Mouse (Mus musculus) liver, postnatal 0 days (tissue): ENCODE results near the gene Pp2d1. TPM values are rescaled to one million over a fixed set of nuclear protein-coding genes. Genes with fewer than 3 reads are reported as not detected.
A peak's percentile ranks its signal among the peaks of the same experiment; 100 is the strongest.

Experiments
- ATAC-seq: fragments of 200-750 bp; cut with Nextera tagmentation; 2 replicates; pipeline ENCODE4 v1.8.0; 2017; ENCODE audit warnings: mild to moderate bottlenecking, moderate library complexity
- DNase-seq: peaks from one replicate; pipeline ENCODE4 v3.0.0-alpha.2; 2016
- H3K27ac ChIP-seq: fragments of 300-500 bp; sonication (generic); 2 replicates; pipeline ENCODE4 v1.5.1; 2014; ENCODE audit warnings: antibody characterized with exemption, moderate library complexity, mild to moderate bottlenecking, low read depth
- H3K27me3 ChIP-seq: fragments of 300-500 bp; sonication (generic); 2 replicates; pipeline ENCODE4 v1.6.1; 2014; ENCODE audit warnings: low read length, control low read depth, mixed read lengths; ENCODE audit not compliant: insufficient read depth
- H3K36me3 ChIP-seq: fragments of 300-500 bp; sonication (generic); replicated peaks from 2 replicates; pipeline ENCODE4 v1.6.1; 2014; ENCODE audit warnings: mild to moderate bottlenecking, control low read depth, low read length, moderate library complexity, mixed read lengths; ENCODE audit not compliant: insufficient read depth
- H3K4me1 ChIP-seq: fragments of 300-500 bp; sonication (generic); 2 replicates; pipeline ENCODE4 v1.6.1; 2014; ENCODE audit warnings: antibody characterized with exemption, mild to moderate bottlenecking, control low read depth; ENCODE audit not compliant: insufficient read depth
- H3K4me2 ChIP-seq: fragments of 300-500 bp; sonication (generic); 2 replicates; pipeline ENCODE4 v1.6.1; 2014; ENCODE audit warnings: low read depth, mild to moderate bottlenecking, low read length, moderate library complexity, mixed read lengths
- H3K4me3 ChIP-seq: fragments of 300-500 bp; sonication (generic); 2 replicates; pipeline ENCODE4 v1.5.1; 2014; ENCODE audit warnings: low read depth, low read length
- H3K9ac ChIP-seq: fragments of 300-500 bp; sonication (generic); replicated peaks from 2 replicates; pipeline ENCODE4 v1.6.1; 2014; ENCODE audit warnings: mild to moderate bottlenecking, moderate library complexity
- H3K9me3 ChIP-seq: fragments of 300-500 bp; sonication (generic); 2 replicates; pipeline ENCODE4 v1.6.1; 2016; ENCODE audit warnings: mild to moderate bottlenecking, control low read depth, low read length, mixed read lengths
- CTCF ChIP-seq: sonication (generic); IDR thresholded peaks from 2 replicates; pipeline ENCODE4 v1.5.1; 2016; ENCODE audit warnings: antibody characterized with exemption, low read depth
- EP300 ChIP-seq: IDR thresholded peaks from 2 replicates; pipeline ENCODE4 v1.6.1; 2016; ENCODE audit warnings: antibody characterized with exemption, low read depth, mild to moderate bottlenecking
- WGBS: fragments of 180-500 bp; shearing (Covaris S2); extraction: QIAGEN DNeasy Blood & Tissue Kit; methylation state at CpG from one replicate; pipeline ENCODE4 v1.1.7; 2014; ENCODE audit not compliant: insufficient replicate concordance; 5-methylcytosine and 5-hydroxymethylcytosine counted together
- polyA plus RNA-seq: library from polyadenylated mRNA; unstranded; fragments of >200 nt; fragmentation: Nextera tagmentation; extraction: Ambion mirVana; gene quantifications from 2 replicates; pipeline ENCODE4 v1.2.1, GENCODE M21; 2015

Pp2d1 gene
- polyA plus RNA-seq, 1 experiment from 2014 or later = not detected

- Histone ChIP-seq H3K27ac (no peak overlapping the region), H3K4me3 (no peak overlapping the region), H3K4me2 (no peak overlapping the region), H3K4me1 (no peaks in the 10 kb centered on the region), H3K27me3 (no peaks in the 10 kb centered on the region), H3K9me3 (no peaks in the 10 kb centered on the region), H3K9ac (no peak overlapping the region), H3K36me3 (no peaks in the 10 kb centered on the region)
- 87% methylated on average over 4 of the region's 4 CpGs for WGBS
- no peak for DNase-seq
- TF ChIP-seq CTCF = no peak
- TF ChIP-seq EP300 = no peak
- no peak for ATAC-seq
These were observed 3.3 kb upstream of the Pp2d1 start for GRCm38 (mm10) chr17:53542536-53542935.

GRCm38 (mm10) chr17:53532425-53532824 lies 6.8 kb downstream of the Pp2d1 start:
- Histone ChIP-seq H3K27me3 (no peaks in the 10 kb centered on the region), H3K36me3 (no peaks in the 10 kb centered on the region), H3K4me1 (no peaks in the 10 kb centered on the region; the same call in 1 of the 2 replicates), H3K9me3 (no peaks in the 10 kb centered on the region), H3K4me3 (no peak overlapping the region), H3K9ac (no peak overlapping the region), H3K27ac (no peak overlapping the region), H3K4me2 (no peak overlapping the region)
- TF ChIP-seq EP300 (no peak), CTCF (no peak)
- ATAC-seq (no peak), DNase-seq (peak; percentile 34)
- WGBS = 35% methylated on average over 2 of the region's 2 CpGs

DNA sequence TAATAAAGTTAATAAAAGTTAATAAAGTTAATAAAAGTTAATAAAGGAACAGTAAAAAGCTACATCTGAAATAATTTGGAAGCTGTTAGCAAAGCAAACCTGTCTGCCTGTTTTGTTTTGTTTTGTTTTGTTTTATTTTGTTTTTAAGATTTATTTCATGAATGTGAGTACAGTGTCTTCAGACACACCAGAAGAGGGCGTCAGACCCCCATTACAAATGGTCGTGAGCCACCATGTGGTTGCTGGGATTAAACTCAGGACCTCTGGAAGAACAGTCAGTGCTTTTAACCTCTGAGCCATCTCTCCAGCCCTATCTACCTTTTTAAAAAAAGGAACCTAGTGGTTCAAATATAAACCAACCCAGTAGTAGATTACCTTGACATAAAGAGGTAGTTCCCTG lies 8.1 kb downstream of the Pp2d1 start:
- DNase-seq (no peak), ATAC-seq (no peak)
- Histone ChIP-seq H3K4me1 (no peaks in the 10 kb centered on the region; the same call in 1 of the 2 replicates), H3K4me3 (no peak overlapping the region), H3K9me3 (no peaks in the 10 kb centered on the region), H3K4me2 (no peak overlapping the region), H3K9ac (no peak overlapping the region), H3K36me3 (no peaks in the 10 kb centered on the region), H3K27ac (no peak overlapping the region), H3K27me3 (no peaks in the 10 kb centered on the region)
- 38% methylated on average over 2 of the region's 2 CpGs for WGBS
- TF ChIP-seq EP300 (no peak), CTCF (peak; percentile 50)

- TF ChIP-seq EP300 (no peak), CTCF (no peak)
- ATAC-seq (no peak), DNase-seq (no peak)
- no peaks in the 10 kb centered on the region for H3K9me3 ChIP-seq
- 83% methylated on average over 2 of the region's 2 CpGs for WGBS
- H3K27ac ChIP-seq = no peak overlapping the region
- H3K27me3 ChIP-seq = no peaks in the 10 kb centered on the region
- no peak overlapping the region for H3K9ac ChIP-seq
- H3K4me2 ChIP-seq = no peak overlapping the region
- H3K4me3 ChIP-seq = no peak overlapping the region
- no peaks in the 10 kb centered on the region for H3K36me3 ChIP-seq
- no peaks in the 10 kb centered on the region; the same call in 1 of the 2 replicates for H3K4me1 ChIP-seq
These were observed 11.2 kb downstream of the Pp2d1 start for GRCm38 (mm10) chr17:53528034-53528433.

- Histone ChIP-seq H3K4me2 (no peak overlapping the region), H3K9me3 (no peaks in the 10 kb centered on the region), H3K9ac (no peak overlapping the region), H3K4me3 (no peak overlapping the region), H3K36me3 (no peaks in the 10 kb centered on the region), H3K27me3 (no peaks in the 10 kb centered on the region), H3K4me1 (no peaks in the 10 kb centered on the region), H3K27ac (no peak overlapping the region)
- TF ChIP-seq CTCF = no peak
- TF ChIP-seq EP300 = no peak
- peak; percentile 76; the same call in 1 of the 2 replicates for ATAC-seq
- DNase-seq = no peak
These were observed 18.7 kb downstream of the Pp2d1 start for GRCm38 (mm10) chr17:53520509-53520908.

GRCm38 (mm10) chr17:53519364-53519763 lies 19.9 kb downstream of the Pp2d1 start:
- H3K4me2 ChIP-seq = no peak overlapping the region
- H3K9me3 ChIP-seq = no peaks in the 10 kb centered on the region
- H3K9ac ChIP-seq = no peak overlapping the region
- H3K27ac ChIP-seq = no peak overlapping the region
- TF ChIP-seq EP300 (no peak), CTCF (no peak; the same call in 1 of the 2 replicates)
- ATAC-seq = no peak
- no peak for DNase-seq
- no peak overlapping the region for H3K4me3 ChIP-seq
- no peaks in the 10 kb centered on the region for H3K27me3 ChIP-seq
- H3K36me3 ChIP-seq = no peaks in the 10 kb centered on the region
- no peaks in the 10 kb centered on the region for H3K4me1 ChIP-seq

GRCm38 (mm10) chr17:53512311-53512951 lies 26.8 kb downstream of the Pp2d1 start:
- H3K9me3 ChIP-seq = no peaks in the 10 kb centered on the region
- no peaks in the 10 kb centered on the region for H3K4me1 ChIP-seq
- no peaks in the 10 kb centered on the region for H3K36me3 ChIP-seq
- no peaks in the 10 kb centered on the region for H3K27me3 ChIP-seq
- TF ChIP-seq CTCF = peak; percentile 58
- no peak for TF ChIP-seq EP300
- no peak overlapping the region for H3K27ac ChIP-seq
- WGBS = 88% methylated on average over 2 of the region's 2 CpGs
- no peak for ATAC-seq
- no peak for DNase-seq
- H3K4me2 ChIP-seq = no peak overlapping the region
- no peak overlapping the region for H3K9ac ChIP-seq
- no peak overlapping the region for H3K4me3 ChIP-seq
